Mouse (Mus musculus): ENCODE data around the gene Pik3ap1. TPM values are rescaled to one million over a fixed set of nuclear protein-coding genes. Genes with fewer than 3 reads are reported as not detected.

The Pik3ap1 gene
- polyA plus RNA-seq, 1 experiment from 2014 or later: 3.0 TPM

GRCm38 (mm10) chr19:41263630-41264295 is 121.1 kb downstream of the Pik3ap1 start, which contains the start of gene Tm9sf3:
Tm9sf3 (minus strand) TSS chr19:41263997.
- 1% methylated on average over 53 of the region's 98 CpGs for WGBS

GRCm38 (mm10) chr19:41262712-41263629 is 121.9 kb downstream of the Pik3ap1 start:
- Histone ChIP-seq H3K4me2 (ENCODE audit: low read depth, low read length) (peak overlapping the region; percentile 72), H3K27me3 (ENCODE audit: control insufficient read depth, insufficient read depth, low read length) (no peaks in the 10 kb centered on the region), H3K36me3 (replicated peaks; ENCODE audit: control insufficient read depth, insufficient read depth, low read depth, low read length) (no peaks in the 10 kb centered on the region), H3K9ac (replicated peaks; ENCODE audit: low read length) (peak overlapping the region; percentile 98), H3K4me3 (ENCODE audit: low read depth, low read length) (peak overlapping the region; percentile 97), H3K4me1 (ENCODE audit: control insufficient read depth, insufficient read depth, low read length) (no peaks in the 10 kb centered on the region), H3K27ac (replicated peaks; ENCODE audit: low read depth, low read length) (peak overlapping the region; percentile 96), H3K9me3 (replicated peaks; ENCODE audit: control insufficient read depth, low read length) (no peaks in the 10 kb centered on the region)
- peak; percentile 64 for DNase-seq (ENCODE audit: low spot score)
- peak; percentile 74 for ATAC-seq (replicated peaks; ENCODE audit: insufficient number of reproducible peaks, low FRiP score, low TSS enrichment, low read depth)
- 6% methylated on average over 48 of the region's 51 CpGs for WGBS

More at GRCm38 (mm10) chr19:41263630-41264295, 121.1 kb downstream of the Pik3ap1 start, which contains the start of gene Tm9sf3:
- H3K4me3 ChIP-seq (ENCODE audit: low read depth, low read length): peak within 1 kb of the TSS; percentile 97
- no peaks in the 10 kb centered on the region for H3K27me3 ChIP-seq (ENCODE audit: control insufficient read depth, insufficient read depth, low read length)
- H3K36me3 ChIP-seq (replicated peaks; ENCODE audit: control insufficient read depth, insufficient read depth, low read depth, low read length): no peaks in the 10 kb centered on the region
- H3K9me3 ChIP-seq (replicated peaks; ENCODE audit: control insufficient read depth, low read length): no peaks in the 10 kb centered on the region
- peak within 1 kb of the TSS; percentile 96 for H3K27ac ChIP-seq (replicated peaks; ENCODE audit: low read depth, low read length)
- H3K9ac ChIP-seq (replicated peaks; ENCODE audit: low read length): peak within 1 kb of the TSS; percentile 98
- H3K4me2 ChIP-seq (ENCODE audit: low read depth, low read length): peak within 1 kb of the TSS; percentile 72
- H3K4me1 ChIP-seq (ENCODE audit: control insufficient read depth, insufficient read depth, low read length): no peaks in the 10 kb centered on the region
- ATAC-seq (replicated peaks; ENCODE audit: insufficient number of reproducible peaks, low FRiP score, low TSS enrichment, low read depth): peak; percentile 90
- DNase-seq (ENCODE audit: low spot score): peak; percentile 86

- Histone ChIP-seq H3K4me3 (ENCODE audit: low read depth, low read length) (no peak overlapping the region), H3K9ac (replicated peaks; ENCODE audit: low read length) (no peak overlapping the region), H3K9me3 (replicated peaks; ENCODE audit: control insufficient read depth, low read length) (no peaks in the 10 kb centered on the region), H3K4me2 (ENCODE audit: low read depth, low read length) (no peak overlapping the region), H3K4me1 (ENCODE audit: control insufficient read depth, insufficient read depth, low read length) (no peaks in the 10 kb centered on the region), H3K36me3 (replicated peaks; ENCODE audit: control insufficient read depth, insufficient read depth, low read depth, low read length) (no peaks in the 10 kb centered on the region), H3K27me3 (ENCODE audit: control insufficient read depth, insufficient read depth, low read length) (no peaks in the 10 kb centered on the region), H3K27ac (replicated peaks; ENCODE audit: low read depth, low read length) (no peak overlapping the region)
- DNase-seq (ENCODE audit: low spot score): no peak
- ATAC-seq (replicated peaks; ENCODE audit: insufficient number of reproducible peaks, low FRiP score, low TSS enrichment, low read depth): no peak
- WGBS: 86% methylated on average over 3 of the region's 3 CpGs
Measured at GRCm38 (mm10) chr19:41260736-41261135, 124.2 kb downstream of the Pik3ap1 start.

GRCm38 (mm10) chr19:41259256-41259655 is 125.6 kb downstream of the Pik3ap1 start:
- no peaks in the 10 kb centered on the region for H3K36me3 ChIP-seq (replicated peaks; ENCODE audit: control insufficient read depth, insufficient read depth, low read depth, low read length)
- no peak overlapping the region for H3K4me2 ChIP-seq (ENCODE audit: low read depth, low read length)
- 78% methylated on average over 6 of the region's 6 CpGs for WGBS
- no peak overlapping the region for H3K27ac ChIP-seq (replicated peaks; ENCODE audit: low read depth, low read length)
- no peaks in the 10 kb centered on the region for H3K9me3 ChIP-seq (replicated peaks; ENCODE audit: control insufficient read depth, low read length)
- no peak for DNase-seq (ENCODE audit: low spot score)
- H3K27me3 ChIP-seq (ENCODE audit: control insufficient read depth, insufficient read depth, low read length): no peaks in the 10 kb centered on the region
- no peak overlapping the region for H3K4me3 ChIP-seq (ENCODE audit: low read depth, low read length)
- no peaks in the 10 kb centered on the region for H3K4me1 ChIP-seq (ENCODE audit: control insufficient read depth, insufficient read depth, low read length)
- no peak overlapping the region for H3K9ac ChIP-seq (replicated peaks; ENCODE audit: low read length)
- ATAC-seq (replicated peaks; ENCODE audit: insufficient number of reproducible peaks, low FRiP score, low TSS enrichment, low read depth): no peak

GRCm38 (mm10) chr19:41258707-41259106 is 126.2 kb downstream of the Pik3ap1 start:
- Histone ChIP-seq H3K4me3 (ENCODE audit: low read depth, low read length) (no peak overlapping the region), H3K4me2 (ENCODE audit: low read depth, low read length) (no peak overlapping the region), H3K9me3 (replicated peaks; ENCODE audit: control insufficient read depth, low read length) (no peaks in the 10 kb centered on the region), H3K9ac (replicated peaks; ENCODE audit: low read length) (no peak overlapping the region), H3K27ac (replicated peaks; ENCODE audit: low read depth, low read length) (no peak overlapping the region), H3K36me3 (replicated peaks; ENCODE audit: control insufficient read depth, insufficient read depth, low read depth, low read length) (no peaks in the 10 kb centered on the region), H3K27me3 (ENCODE audit: control insufficient read depth, insufficient read depth, low read length) (no peaks in the 10 kb centered on the region), H3K4me1 (ENCODE audit: control insufficient read depth, insufficient read depth, low read length) (no peaks in the 10 kb centered on the region)
- DNase-seq (ENCODE audit: low spot score) (peak; percentile 64), ATAC-seq (replicated peaks; ENCODE audit: insufficient number of reproducible peaks, low FRiP score, low TSS enrichment, low read depth) (no peak)
- 41% methylated on average over 2 of the region's 2 CpGs for WGBS

- Histone ChIP-seq H3K27me3 (ENCODE audit: control insufficient read depth, insufficient read depth, low read length) (no peaks in the 10 kb centered on the region), H3K4me1 (ENCODE audit: control insufficient read depth, insufficient read depth, low read length) (no peaks in the 10 kb centered on the region), H3K36me3 (replicated peaks; ENCODE audit: control insufficient read depth, insufficient read depth, low read depth, low read length) (no peaks in the 10 kb centered on the region), H3K27ac (replicated peaks; ENCODE audit: low read depth, low read length) (no peak overlapping the region), H3K4me2 (ENCODE audit: low read depth, low read length) (no peak overlapping the region), H3K9me3 (replicated peaks; ENCODE audit: control insufficient read depth, low read length) (no peaks in the 10 kb centered on the region), H3K4me3 (ENCODE audit: low read depth, low read length) (no peak overlapping the region), H3K9ac (replicated peaks; ENCODE audit: low read length) (no peak overlapping the region)
- DNase-seq (ENCODE audit: low spot score) (no peak), ATAC-seq (replicated peaks; ENCODE audit: insufficient number of reproducible peaks, low FRiP score, low TSS enrichment, low read depth) (no peak)
- WGBS: 86% methylated on average over 5 of the region's 5 CpGs
Measured at GRCm38 (mm10) chr19:41254584-41254983, 130.3 kb downstream of the Pik3ap1 start.

GRCm38 (mm10) chr19:41248968-41249367 is 135.9 kb downstream of the Pik3ap1 start:
- no peaks in the 10 kb centered on the region for H3K27me3 ChIP-seq (ENCODE audit: control insufficient read depth, insufficient read depth, low read length)
- H3K36me3 ChIP-seq (replicated peaks; ENCODE audit: control insufficient read depth, insufficient read depth, low read depth, low read length): no peaks in the 10 kb centered on the region; the same call in 1 of the 2 replicates
- no peak overlapping the region for H3K27ac ChIP-seq (replicated peaks; ENCODE audit: low read depth, low read length)
- no peak for DNase-seq (ENCODE audit: low spot score)
- H3K9me3 ChIP-seq (replicated peaks; ENCODE audit: control insufficient read depth, low read length): no peaks in the 10 kb centered on the region
- no peak overlapping the region for H3K9ac ChIP-seq (replicated peaks; ENCODE audit: low read length)
- no peak for ATAC-seq (replicated peaks; ENCODE audit: insufficient number of reproducible peaks, low FRiP score, low TSS enrichment, low read depth)
- 73% methylated on average over 4 of the region's 4 CpGs for WGBS
- no peak overlapping the region for H3K4me3 ChIP-seq (ENCODE audit: low read depth, low read length)
- H3K4me1 ChIP-seq (ENCODE audit: control insufficient read depth, insufficient read depth, low read length): no peaks in the 10 kb centered on the region
- no peak overlapping the region for H3K4me2 ChIP-seq (ENCODE audit: low read depth, low read length)

- WGBS: 89% methylated on average over 3 of the region's 3 CpGs
- H3K9me3 ChIP-seq (replicated peaks; ENCODE audit: control insufficient read depth, low read length): no peaks in the 10 kb centered on the region
- no peaks in the 10 kb centered on the region for H3K4me1 ChIP-seq (ENCODE audit: control insufficient read depth, insufficient read depth, low read length)
- no peak overlapping the region for H3K9ac ChIP-seq (replicated peaks; ENCODE audit: low read length)
- H3K27ac ChIP-seq (replicated peaks; ENCODE audit: low read depth, low read length): no peak overlapping the region
- H3K36me3 ChIP-seq (replicated peaks; ENCODE audit: control insufficient read depth, insufficient read depth, low read depth, low read length): no peaks in the 10 kb centered on the region; the same call in 1 of the 2 replicates
- ATAC-seq (replicated peaks; ENCODE audit: insufficient number of reproducible peaks, low FRiP score, low TSS enrichment, low read depth) (no peak), DNase-seq (ENCODE audit: low spot score) (no peak)
- no peak overlapping the region for H3K4me3 ChIP-seq (ENCODE audit: low read depth, low read length)
- no peaks in the 10 kb centered on the region for H3K27me3 ChIP-seq (ENCODE audit: control insufficient read depth, insufficient read depth, low read length)
- no peak overlapping the region for H3K4me2 ChIP-seq (ENCODE audit: low read depth, low read length)
Measured at GRCm38 (mm10) chr19:41248271-41248670, 136.6 kb downstream of the Pik3ap1 start.
